Mouse (Mus musculus) thymus, postnatal 4 days (tissue): ENCODE data around the gene Isg20.
A peak's percentile ranks its signal among the peaks of the same experiment; 100 is the strongest.

Experiments used
- DNase-seq: peaks from one replicate; pipeline ENCODE4 v3.0.0; 2021

Isg20 gene

GRCm38 (mm10) chr7:78904175-78904574, 9.0 kb upstream of the Isg20 start:
- no peak for DNase-seq

DNA sequence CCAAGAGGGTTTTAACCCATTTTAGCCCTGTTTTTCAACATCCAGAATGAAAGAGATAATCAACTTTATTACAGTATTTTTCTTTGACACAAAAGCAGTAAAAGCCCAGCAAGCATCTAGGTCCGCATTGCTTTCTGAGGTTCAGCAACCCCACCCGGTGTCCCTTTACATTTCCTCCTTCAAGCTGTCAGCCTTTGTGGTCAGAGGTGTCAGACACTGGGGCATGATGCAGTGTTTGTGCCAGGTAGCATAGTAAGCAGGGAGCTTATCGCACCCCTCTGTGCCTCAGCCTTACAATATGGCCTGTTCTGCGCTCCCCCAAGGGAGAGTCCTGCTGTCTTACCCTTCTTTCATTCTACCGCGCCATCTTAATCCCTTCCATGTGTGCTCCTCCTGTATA, 4.2 kb upstream of the Isg20 start:
- no peak for DNase-seq

- DNase-seq, result peak; percentile 53
Observed at GRCm38 (mm10) chr7:78910336-78911098, 2.7 kb upstream of the Isg20 start.

GRCm38 (mm10) chr7:78911209-78911608, 2.0 kb upstream of the Isg20 start:
- no peak for DNase-seq

DNA sequence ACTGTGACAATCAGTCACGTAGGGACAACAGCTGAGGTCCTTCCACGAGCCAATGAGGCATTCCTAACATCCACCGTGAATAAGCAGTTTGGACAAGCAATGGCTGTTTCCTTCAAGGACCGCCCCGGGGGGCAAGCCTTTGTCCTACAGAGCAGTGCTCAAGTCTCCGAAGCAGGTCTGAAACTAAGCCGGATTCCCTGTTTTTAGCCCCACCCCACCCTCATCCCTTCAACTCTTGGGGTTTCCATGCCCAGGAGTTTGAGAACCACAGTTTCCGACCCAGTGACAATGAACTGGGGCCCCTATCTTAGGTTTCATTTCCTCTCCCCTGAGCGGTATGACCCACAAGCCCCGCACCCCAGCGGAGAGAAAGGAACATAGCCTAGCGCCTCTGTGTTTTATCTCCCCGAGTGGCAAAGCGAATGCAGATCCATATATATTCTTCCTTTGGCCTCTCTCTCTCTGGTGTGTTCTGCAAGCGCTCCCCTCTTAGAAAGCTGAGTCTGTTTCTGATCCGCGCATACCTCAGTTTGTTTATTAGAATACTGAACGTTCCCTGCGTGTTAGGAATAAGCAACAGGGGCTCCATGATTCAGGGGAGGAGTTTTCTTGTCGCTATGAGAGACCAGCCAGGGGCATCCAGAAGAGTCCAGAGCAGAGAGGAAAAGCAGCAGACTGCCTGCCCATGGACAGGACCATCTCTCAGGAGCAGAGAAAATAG, 811 bp upstream of the Isg20 start:
- DNase-seq, result peak; percentile 74

GRCm38 (mm10) chr7:78913649-78914544, 673 bp downstream of the Isg20 start:
- peak; percentile 55 for DNase-seq

- DNase-seq, result no peak
Observed at GRCm38 (mm10) chr7:78914545-78914845, 1.3 kb downstream of the Isg20 start.

DNA sequence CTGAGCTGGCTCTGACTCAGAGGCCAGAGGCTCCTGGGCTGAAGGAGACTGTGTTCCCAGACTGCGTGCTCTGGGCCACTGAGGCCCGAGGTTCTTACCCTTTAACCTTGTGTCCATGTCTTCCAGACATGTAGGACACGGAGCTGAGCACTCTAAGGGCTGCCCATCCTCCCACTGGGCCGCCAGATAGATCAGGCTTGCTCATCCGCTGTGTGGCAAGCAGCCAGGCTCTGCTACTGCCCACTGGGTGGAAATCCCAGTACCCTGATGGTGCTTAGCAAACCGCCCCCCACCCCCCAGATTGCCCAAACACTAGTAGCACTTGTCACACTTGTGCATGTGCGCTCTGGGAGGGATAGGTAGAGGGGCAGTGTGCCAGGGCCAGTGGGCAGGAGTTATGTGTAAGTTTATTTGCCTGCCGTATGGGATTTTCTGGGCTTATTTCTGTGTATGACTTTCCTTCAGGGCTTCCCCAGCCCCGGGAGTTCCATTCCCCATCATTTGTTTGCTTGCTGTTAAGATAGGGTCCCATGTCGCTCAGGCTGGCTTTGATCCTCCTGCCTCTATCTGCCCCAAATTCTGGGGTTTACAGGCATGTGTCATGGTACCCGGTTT, 1.8 kb downstream of the Isg20 start:
- no peak for DNase-seq

- no peak for DNase-seq
Observed at GRCm38 (mm10) chr7:78918686-78919085, 5.5 kb downstream of the Isg20 start.

- DNase-seq, result no peak
Observed at GRCm38 (mm10) chr7:78922506-78922905, 9.3 kb downstream of the Isg20 start.

DNA sequence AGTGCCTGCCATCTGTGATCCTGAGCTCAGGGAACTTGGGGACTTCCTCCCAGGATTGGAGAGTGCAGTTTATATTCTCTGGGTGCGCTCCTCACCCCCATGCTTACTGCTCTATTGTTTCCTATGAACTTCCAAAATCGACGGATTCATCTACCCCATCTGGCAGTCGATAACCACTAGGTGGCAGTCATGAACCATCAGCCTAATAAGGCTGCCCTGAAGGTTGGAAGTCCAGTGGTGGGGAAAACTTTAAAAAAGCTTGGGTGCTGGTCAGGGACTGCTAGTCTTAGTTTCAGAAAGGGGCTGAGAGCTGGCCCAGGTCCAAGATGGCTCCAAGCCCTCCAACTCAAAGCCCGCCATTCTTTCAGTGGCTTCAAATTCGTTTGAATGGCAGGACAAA, 11.1 kb downstream of the Isg20 start:
- DNase-seq, result peak; percentile 76

- no peak for DNase-seq
Observed at GRCm38 (mm10) chr7:78924796-78925195, 11.6 kb downstream of the Isg20 start.

GRCm38 (mm10) chr7:78925680-78926079, 12.5 kb downstream of the Isg20 start:
- no peak for DNase-seq

DNA sequence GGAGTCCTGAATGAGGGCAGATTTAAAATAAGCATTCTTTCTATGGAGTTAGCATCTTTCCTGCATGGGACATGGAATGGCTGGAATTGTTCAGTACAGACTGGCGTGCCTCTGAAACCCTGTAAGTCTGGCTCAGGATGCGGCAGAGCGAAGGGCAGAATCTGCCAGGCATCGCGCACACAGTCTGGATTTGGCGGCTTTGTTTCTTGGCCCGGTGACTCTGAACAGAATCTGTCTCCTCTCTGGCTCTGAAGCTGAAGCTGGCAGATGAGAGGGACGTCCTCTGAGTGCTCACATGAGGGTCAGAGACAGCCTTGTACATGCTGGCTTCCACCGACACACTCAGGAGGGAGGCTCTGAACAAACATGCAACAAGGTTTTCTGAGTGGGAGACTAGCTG, 12.9 kb downstream of the Isg20 start:
- DNase-seq, result no peak

DNA sequence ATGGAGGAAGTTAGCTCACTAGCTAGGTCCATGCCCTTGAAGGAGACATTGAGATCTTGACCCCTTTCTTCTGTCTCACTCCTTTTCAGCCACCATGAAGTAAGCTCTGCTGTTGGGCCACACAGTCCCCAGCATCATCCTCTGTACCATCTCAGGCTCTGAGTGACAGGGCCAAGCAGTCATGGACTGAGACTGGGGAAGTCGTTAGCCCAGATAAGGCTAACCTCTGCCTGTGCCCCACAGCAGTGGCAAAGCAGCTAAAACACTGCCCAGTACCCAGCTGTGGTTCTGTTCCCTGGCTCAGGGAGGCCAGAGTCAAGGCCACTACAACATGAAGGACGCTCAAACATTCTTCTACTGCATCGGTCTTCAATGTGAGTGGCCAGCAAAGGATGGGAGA, 14.0 kb downstream of the Isg20 start:
- no peak for DNase-seq

DNA sequence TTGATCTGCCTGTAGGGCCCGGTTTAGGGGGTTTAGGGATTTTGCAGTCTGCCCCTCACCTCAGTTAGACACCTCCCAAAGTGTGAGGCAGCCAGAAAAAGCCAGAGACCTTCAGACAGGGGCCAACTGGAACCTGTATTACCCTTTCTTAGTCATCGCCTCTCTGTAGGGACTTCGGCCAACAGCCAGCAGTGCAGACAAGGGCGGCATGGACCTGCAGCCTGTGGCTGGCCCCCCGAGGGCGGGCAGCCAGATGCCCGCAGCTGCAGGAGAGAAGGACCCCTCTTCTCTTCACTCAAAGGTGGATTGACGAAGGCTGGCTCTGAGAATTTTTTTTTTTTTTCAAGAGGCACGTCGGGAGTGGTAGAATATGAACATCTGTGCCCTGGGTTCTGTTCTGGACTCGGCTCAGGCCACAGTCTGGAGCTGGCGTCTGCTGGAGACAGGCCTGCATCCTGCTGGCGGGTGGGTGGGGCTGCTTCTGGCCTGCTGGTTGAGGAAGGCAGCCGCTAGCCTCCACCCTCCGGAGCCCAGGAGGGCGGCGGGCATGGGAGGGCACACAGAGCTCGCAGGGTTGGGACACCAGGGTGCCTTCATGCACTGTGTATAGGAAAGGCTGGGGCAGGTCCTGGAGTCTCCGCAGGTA, 25.9 kb downstream of the Isg20 start:
- no peak for DNase-seq

DNA sequence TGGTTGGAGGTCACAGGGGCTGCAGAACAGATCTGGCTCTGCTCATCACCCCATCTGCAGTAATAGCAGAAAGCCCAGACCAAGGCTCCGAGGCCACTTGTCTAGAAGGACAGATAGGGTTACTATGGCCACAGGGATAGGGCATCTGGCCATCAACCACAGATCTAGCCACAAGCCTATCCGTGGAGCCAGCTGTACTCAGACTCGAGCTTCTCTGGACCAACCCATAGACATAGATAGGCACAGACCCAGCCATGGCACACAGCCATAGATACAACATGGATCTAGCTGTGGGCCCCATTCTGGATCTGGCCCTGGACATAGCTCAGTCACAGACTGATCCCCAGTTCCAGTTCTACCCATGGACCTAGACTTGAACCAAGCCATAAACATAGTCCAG, 27.7 kb downstream of the Isg20 start:
- no peak for DNase-seq

DNA sequence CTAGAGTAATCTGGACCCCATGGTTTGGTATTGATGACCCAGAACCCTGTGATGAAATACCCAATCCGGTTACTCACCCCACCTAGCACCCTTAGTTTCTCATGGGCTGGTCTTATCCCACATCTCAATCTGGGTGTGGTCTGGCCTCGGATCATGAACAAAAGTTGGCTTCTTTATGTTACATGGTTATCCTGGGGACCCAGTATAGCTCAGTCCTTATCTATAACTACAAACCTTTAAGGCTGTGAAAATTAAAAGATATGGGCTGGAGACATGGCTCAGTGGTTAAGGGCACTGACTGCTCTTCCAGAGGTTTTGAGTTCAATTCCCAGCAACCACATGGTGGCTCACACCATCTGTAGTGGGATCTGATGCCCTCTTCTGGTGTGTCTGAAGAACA, 29.3 kb downstream of the Isg20 start:
- DNase-seq, result no peak

GRCm38 (mm10) chr7:78953886-78954572, 40.8 kb downstream of the Isg20 start:
- no peak for DNase-seq

DNA sequence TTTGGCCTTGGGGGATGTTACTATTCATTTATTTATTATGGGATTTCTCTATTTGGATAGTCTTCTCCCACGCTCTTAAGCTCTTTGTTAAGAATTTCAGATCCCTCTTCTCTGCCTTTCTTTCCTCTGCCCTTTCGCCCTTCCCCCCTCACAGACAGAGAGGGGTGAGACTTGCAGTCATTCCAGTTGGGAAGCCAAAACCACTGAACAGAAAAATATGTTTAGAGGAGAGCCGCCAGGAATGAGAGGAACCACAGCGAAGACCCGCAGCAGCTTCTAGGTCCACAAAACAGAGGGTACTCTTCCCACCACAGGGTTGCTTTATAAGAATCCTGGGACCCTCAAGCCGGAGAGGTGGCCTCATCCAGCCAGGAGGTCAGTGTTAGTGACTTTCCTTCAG, 41.4 kb downstream of the Isg20 start:
- no peak for DNase-seq

GRCm38 (mm10) chr7:78955086-78955485, 41.9 kb downstream of the Isg20 start:
- no peak for DNase-seq

GRCm38 (mm10) chr7:78958499-78959073, 45.4 kb downstream of the Isg20 start:
- no peak for DNase-seq
